Mouse (Mus musculus): ENCODE data around the gene Clcn5. TPM values are rescaled to one million over a fixed set of nuclear protein-coding genes. Genes with fewer than 3 reads are reported as not detected.

The Clcn5 gene
- polyA plus RNA-seq (2012; rRNA removed), result 3.3 and 7.5 TPM in 2 replicates

GRCm38 (mm10) chrX:7319089-7319721 is at the start of gene Clcn5:
Gene Clcn5, minus strand, starts transcription at chrX:7319358.
- 15% methylated on average over 43 of the region's 43 CpGs for WGBS
- DNase-seq (ENCODE audit: low read depth, low spot score), result peak; percentile 46

GRCm38 (mm10) chrX:7325455-7325854 is 6.3 kb upstream of the Clcn5 start:
- no peak for DNase-seq (ENCODE audit: low read depth, low spot score)
- 42% methylated on average over 2 of the region's 2 CpGs for WGBS

- DNase-seq (ENCODE audit: low read depth, low spot score), result no peak
- 16% methylated on average over 7 of the region's 7 CpGs for WGBS
Measured at GRCm38 (mm10) chrX:7322288-7322687, 3.1 kb upstream of the Clcn5 start.

GRCm38 (mm10) chrX:7320571-7320970 is 1.4 kb upstream of the Clcn5 start:
- 57% methylated on average over 2 of the region's 2 CpGs for WGBS
- no peak for DNase-seq (ENCODE audit: low read depth, low spot score)

- 18% methylated on average over 37 of the region's 37 CpGs for WGBS
Measured at GRCm38 (mm10) chrX:7318551-7319025, 570 bp downstream of the Clcn5 start.

GRCm38 (mm10) chrX:7315115-7315514 is 4.0 kb downstream of the Clcn5 start:
- WGBS, result 75% methylated on average over 10 of the region's 10 CpGs
- DNase-seq (ENCODE audit: low read depth, low spot score), result no peak

More at GRCm38 (mm10) chrX:7318551-7319025, 570 bp downstream of the Clcn5 start:
- no peak for DNase-seq (ENCODE audit: low read depth, low spot score)

GRCm38 (mm10) chrX:7314645-7315044 is 4.5 kb downstream of the Clcn5 start:
- WGBS, result 87% methylated on average over 4 of the region's 4 CpGs

GRCm38 (mm10) chrX:7308242-7308641 is 10.9 kb downstream of the Clcn5 start:
- 28% methylated on average over 2 of the region's 2 CpGs for WGBS

More at GRCm38 (mm10) chrX:7314645-7315044, 4.5 kb downstream of the Clcn5 start:
- DNase-seq (ENCODE audit: low read depth, low spot score), result no peak

GRCm38 (mm10) chrX:7306861-7307260 is 12.3 kb downstream of the Clcn5 start:
- DNase-seq (ENCODE audit: low read depth, low spot score), result no peak
- 56% methylated on average over 5 of the region's 5 CpGs for WGBS

More at GRCm38 (mm10) chrX:7308242-7308641, 10.9 kb downstream of the Clcn5 start:
- DNase-seq (ENCODE audit: low read depth, low spot score), result no peak

- 52% methylated on average over 2 of the region's 2 CpGs for WGBS
- no peak for DNase-seq (ENCODE audit: low read depth, low spot score)
Measured at GRCm38 (mm10) chrX:7292981-7293380, 26.2 kb downstream of the Clcn5 start.

- 88% methylated on average over 8 of the region's 8 CpGs for WGBS
- DNase-seq (ENCODE audit: low read depth, low spot score), result no peak
Measured at GRCm38 (mm10) chrX:7292151-7292768, 26.9 kb downstream of the Clcn5 start.

GRCm38 (mm10) chrX:7288976-7289375 is 30.2 kb downstream of the Clcn5 start:
- 65% methylated on average over 2 of the region's 2 CpGs for WGBS
- no peak for DNase-seq (ENCODE audit: low read depth, low spot score)

GRCm38 (mm10) chrX:7287051-7287734 is 32.0 kb downstream of the Clcn5 start:
- 53% methylated on average over 2 of the region's 2 CpGs for WGBS
- DNase-seq (ENCODE audit: low read depth, low spot score), result no peak

- no peak for DNase-seq (ENCODE audit: low read depth, low spot score)
- WGBS, result 79% methylated on average over 1 of the region's 1 CpGs
Measured at GRCm38 (mm10) chrX:7282636-7283035, 36.5 kb downstream of the Clcn5 start.

- DNase-seq (ENCODE audit: low read depth, low spot score), result no peak
- WGBS, result 89% methylated on average over 5 of the region's 5 CpGs
Measured at GRCm38 (mm10) chrX:7279722-7280121, 39.4 kb downstream of the Clcn5 start.

- 83% methylated on average over 6 of the region's 6 CpGs for WGBS
- no peak for DNase-seq (ENCODE audit: low read depth, low spot score)
Measured at GRCm38 (mm10) chrX:7276564-7276963, 42.6 kb downstream of the Clcn5 start.

GRCm38 (mm10) chrX:7261149-7261548 is 58.0 kb downstream of the Clcn5 start:
- 94% methylated on average over 5 of the region's 5 CpGs for WGBS
- DNase-seq (ENCODE audit: low read depth, low spot score), result no peak

GRCm38 (mm10) chrX:7260400-7261113 is 58.6 kb downstream of the Clcn5 start:
- no peak for DNase-seq (ENCODE audit: low read depth, low spot score)
- 80% methylated on average over 5 of the region's 5 CpGs for WGBS

- no peak for DNase-seq (ENCODE audit: low read depth, low spot score)
- WGBS, result 56% methylated on average over 3 of the region's 3 CpGs
Measured at GRCm38 (mm10) chrX:7259718-7260117, 59.4 kb downstream of the Clcn5 start.

- no peak for DNase-seq (ENCODE audit: low read depth, low spot score)
- 66% methylated on average over 3 of the region's 3 CpGs for WGBS
Measured at GRCm38 (mm10) chrX:7256022-7256421, 63.1 kb downstream of the Clcn5 start.
